Mouse (Mus musculus) G1E (cell line): ENCODE results near the gene Mab21l1.

Experiments
- CTCF ChIP-seq: IDR thresholded peaks from 2 replicates; pipeline ENCODE4 v1.5.1; 2012; ENCODE audit warnings: low read depth, low read length, inconsistent platforms, mixed read lengths
- GATA2 ChIP-seq: IDR thresholded peaks from 2 replicates; pipeline ENCODE4 v1.6.1; 2012; ENCODE audit warnings: low read depth, low read length, inconsistent platforms, borderline replicate concordance
- POLR2AphosphoS5 ChIP-seq: IDR thresholded peaks from 2 replicates; pipeline ENCODE4 v1.6.1; 2012; ENCODE audit warnings: low read depth, low read length, inconsistent platforms; ENCODE audit not compliant: insufficient replicate concordance
- TAL1 ChIP-seq: conservative IDR thresholded peaks from 2 replicates; pipeline ENCODE4 v1.6.1; 2012; ENCODE audit warnings: low read depth, low read length, inconsistent platforms, mixed read lengths

DNA sequence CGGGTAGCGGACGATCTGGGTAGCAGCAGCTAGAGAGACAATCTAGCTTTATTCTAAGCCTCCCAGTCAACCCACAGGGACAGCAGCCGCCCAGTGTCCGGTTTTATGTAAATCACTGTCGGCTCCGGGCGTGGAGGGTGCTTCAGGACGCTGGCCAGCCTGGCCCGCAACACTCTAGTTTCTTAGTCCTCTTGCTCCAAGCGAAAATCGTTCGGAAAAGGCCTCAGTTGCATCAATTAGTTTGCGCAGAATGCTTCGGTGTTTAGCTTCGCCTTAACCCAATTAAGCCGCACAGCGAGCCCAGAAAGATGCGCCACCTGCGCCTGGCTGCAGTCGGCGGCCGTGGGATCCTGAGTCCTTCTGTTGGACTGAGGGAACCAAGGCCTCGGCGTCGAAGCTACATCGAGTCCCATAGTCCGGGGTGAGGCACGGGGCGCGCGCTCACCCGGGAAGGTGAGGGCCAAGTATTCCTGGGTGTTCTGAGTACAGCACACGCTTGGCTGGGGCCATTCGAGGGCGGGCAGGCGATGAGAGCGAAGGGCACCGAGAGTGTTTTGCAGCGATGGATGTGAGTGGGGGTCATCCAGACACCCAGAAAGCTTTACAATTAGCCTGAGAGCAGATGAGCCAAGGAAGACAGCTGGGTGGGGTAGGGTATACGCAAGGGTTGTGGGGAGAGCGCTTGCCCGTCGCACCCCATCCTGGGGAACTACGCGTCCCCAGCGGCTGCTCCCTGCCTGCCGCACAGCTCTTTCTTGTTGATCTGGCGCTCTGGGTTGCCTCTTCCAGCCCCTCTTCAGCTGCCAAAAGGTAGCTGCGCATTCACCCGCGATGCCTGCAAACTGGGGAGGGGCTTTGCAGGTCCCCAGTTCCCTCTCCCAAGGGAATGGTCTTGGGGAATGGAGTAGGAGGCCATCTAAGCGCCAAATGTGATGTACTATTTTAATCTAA lies 1.9 kb upstream of the Mab21l1 start:
- TF ChIP-seq TAL1 (no peak), CTCF (no peak), GATA2 (no peak), POLR2AphosphoS5 (no peak)
